Mouse (Mus musculus): ENCODE measurements at regions not wholly inside any gene's neighbourhood (a gene's known extent, or its start where the extent isn't known, plus 50 kb on each side); places are given as distances from the start of the nearest gene placed in this dataset.

GRCm38 (mm10) chr4:47870010-47870637 is 174.8 kb upstream of the Nr4a3 start:
- DNase-seq (ENCODE audit: low read depth, low spot score), result no peak

GRCm38 (mm10) chr4:47870638-47871019 is 174.3 kb upstream of the Nr4a3 start:
- DNase-seq (ENCODE audit: low read depth, low spot score), result no peak

GRCm38 (mm10) chr4:47881560-47881959 is 163.4 kb upstream of the Nr4a3 start:
- DNase-seq (ENCODE audit: low read depth, low spot score), result no peak

GRCm38 (mm10) chr4:47882076-47882475 is 162.9 kb upstream of the Nr4a3 start:
- no peak for DNase-seq (ENCODE audit: low read depth, low spot score)

- no peak for DNase-seq (ENCODE audit: low read depth, low spot score)
Measured at GRCm38 (mm10) chr4:47899579-47899978, 145.4 kb upstream of the Nr4a3 start.

- no peak for DNase-seq (ENCODE audit: low read depth, low spot score)
Measured at GRCm38 (mm10) chr4:47902749-47903148, 142.2 kb upstream of the Nr4a3 start.

GRCm38 (mm10) chr4:47912259-47912658 is 132.7 kb upstream of the Nr4a3 start:
- DNase-seq (ENCODE audit: low read depth, low spot score), result no peak

- DNase-seq (ENCODE audit: low read depth, low spot score), result no peak
Measured at GRCm38 (mm10) chr4:47919576-47919975, 125.4 kb upstream of the Nr4a3 start.

- no peak for DNase-seq (ENCODE audit: low read depth, low spot score)
Measured at GRCm38 (mm10) chr4:47931464-47931863, 113.5 kb upstream of the Nr4a3 start.

GRCm38 (mm10) chr4:47933526-47933925 is 111.4 kb upstream of the Nr4a3 start:
- no peak for DNase-seq (ENCODE audit: low read depth, low spot score)

- no peak for DNase-seq (ENCODE audit: low read depth, low spot score)
Measured at GRCm38 (mm10) chr4:47935547-47935946, 109.4 kb upstream of the Nr4a3 start.

- DNase-seq (ENCODE audit: low read depth, low spot score), result no peak
Measured at GRCm38 (mm10) chr4:47936470-47937125, 108.4 kb upstream of the Nr4a3 start.

- no peak for DNase-seq (ENCODE audit: low read depth, low spot score)
Measured at GRCm38 (mm10) chr4:47947869-47948573, 96.9 kb upstream of the Nr4a3 start.

GRCm38 (mm10) chr4:47948789-47949188 is 96.2 kb upstream of the Nr4a3 start:
- no peak for DNase-seq (ENCODE audit: low read depth, low spot score)

GRCm38 (mm10) chr4:47954576-47955305 is 90.2 kb upstream of the Nr4a3 start:
- DNase-seq (ENCODE audit: low read depth, low spot score), result no peak

GRCm38 (mm10) chr4:47964630-47965029 is 80.3 kb upstream of the Nr4a3 start:
- peak; percentile 25 for DNase-seq (ENCODE audit: low read depth, low spot score)

- no peak for DNase-seq (ENCODE audit: low read depth, low spot score)
Measured at GRCm38 (mm10) chr4:47971861-47972260, 73.1 kb upstream of the Nr4a3 start.

GRCm38 (mm10) chr4:47979579-47980313 is 65.2 kb upstream of the Nr4a3 start:
- DNase-seq (ENCODE audit: low read depth, low spot score), result no peak

Measured in CD4-positive helper T cell, adult 2 months (primary cell).